Mouse (Mus musculus): ENCODE measurements around the gene Cers3. TPM values are rescaled to one million over a fixed set of nuclear protein-coding genes. Genes with fewer than 3 reads are reported as not detected.

Cers3 gene
- total and polyA plus RNA-seq, 3 experiments: 0.04 TPM; not detected in 2

GRCm38 (mm10) chr7:66810436-66810835 is 67.1 kb downstream of the Cers3 start:
- Histone ChIP-seq H3K9ac (ENCODE audit: control insufficient read depth, low read depth, low read length, poor library complexity, severe bottlenecking) (no peak overlapping the region), H3K9me3 (replicated peaks; ENCODE audit: insufficient read depth, low read length) (no peaks in the 10 kb centered on the region), H3K36me3 (ENCODE audit: control insufficient read depth in 1 of 2, insufficient read depth in 2 of 2, low read length in 2 of 2) (no peaks in the 10 kb centered on the region), H3K4me3 (ENCODE audit: control insufficient read depth in 1 of 2, insufficient read depth in 1 of 2, low read depth in 2 of 2, low read length in 2 of 2) (no peak overlapping the region), H3K27ac (ENCODE audit: control insufficient read depth, low read depth, low read length) (no peak overlapping the region), H3K4me1 (ENCODE audit: control insufficient read depth in 1 of 2, insufficient read depth in 2 of 2, low read length in 2 of 2) (no peaks in the 10 kb centered on the region), H3K27me3 (ENCODE audit: control insufficient read depth in 1 of 2, insufficient read depth in 2 of 2, low read length in 2 of 2) (no peaks in the 10 kb centered on the region), H3K79me2 (ENCODE audit: control insufficient read depth, insufficient read depth, low read length, poor library complexity) (no peaks in the 10 kb centered on the region)
- TF ChIP-seq MAX (IDR thresholded peaks at IDR 0.05; ENCODE audit: low read length): no peak
- TF ChIP-seq CHD2 (IDR thresholded peaks at IDR 0.05; ENCODE audit: low read length): no peak
- no peak for TF ChIP-seq TAL1 (IDR thresholded peaks at IDR 0.05; ENCODE audit: low read length)
- TF ChIP-seq USF1 (IDR thresholded peaks at IDR 0.05; ENCODE audit: low read depth, low read length): no peak
- TF ChIP-seq MXI1 (IDR thresholded peaks at IDR 0.05; ENCODE audit: low read depth, low read length): no peak
- no peak for TF ChIP-seq JUND (IDR thresholded peaks at IDR 0.05; ENCODE audit: low read depth, low read length)
- TF ChIP-seq RAD21 (IDR thresholded peaks at IDR 0.05; ENCODE audit: low read depth, low read length): no peak
- no peak for TF ChIP-seq MYC (IDR thresholded peaks at IDR 0.05; ENCODE audit: low read depth, low read length)
- DNase-seq (ENCODE audit: low read depth, low spot score): no peak

GRCm38 (mm10) chr7:66811294-66811693 is 68.0 kb downstream of the Cers3 start:
- Histone ChIP-seq H3K27ac (ENCODE audit: control insufficient read depth, low read depth, low read length) (no peak overlapping the region), H3K27me3 (ENCODE audit: control insufficient read depth in 1 of 2, insufficient read depth in 2 of 2, low read length in 2 of 2) (no peaks in the 10 kb centered on the region), H3K9ac (ENCODE audit: control insufficient read depth, low read depth, low read length, poor library complexity, severe bottlenecking) (no peak overlapping the region), H3K36me3 (ENCODE audit: control insufficient read depth in 1 of 2, insufficient read depth in 2 of 2, low read length in 2 of 2) (no peaks in the 10 kb centered on the region), H3K79me2 (ENCODE audit: control insufficient read depth, insufficient read depth, low read length, poor library complexity) (no peaks in the 10 kb centered on the region), H3K4me1 (ENCODE audit: control insufficient read depth in 1 of 2, insufficient read depth in 2 of 2, low read length in 2 of 2) (no peaks in the 10 kb centered on the region), H3K9me3 (replicated peaks; ENCODE audit: insufficient read depth, low read length) (no peaks in the 10 kb centered on the region), H3K4me3 (ENCODE audit: control insufficient read depth in 1 of 2, insufficient read depth in 1 of 2, low read depth in 2 of 2, low read length in 2 of 2) (no peak overlapping the region)
- TF ChIP-seq MAX (IDR thresholded peaks at IDR 0.05; ENCODE audit: low read length) (no peak), CHD2 (IDR thresholded peaks at IDR 0.05; ENCODE audit: low read length) (no peak), BHLHE40 (IDR thresholded peaks at IDR 0.05; ENCODE audit: borderline replicate concordance, low read depth, low read length) (no peak), ZMIZ1 (IDR thresholded peaks at IDR 0.05; ENCODE audit: low read depth, low read length) (no peak), POLR2AphosphoS2 (IDR thresholded peaks at IDR 0.05; ENCODE audit: low read length) (no peak), RAD21 (IDR thresholded peaks at IDR 0.05; ENCODE audit: low read depth, low read length) (no peak), E2F4 (IDR thresholded peaks at IDR 0.05; ENCODE audit: borderline replicate concordance, low read depth, low read length) (no peak), MXI1 (IDR thresholded peaks at IDR 0.05; ENCODE audit: low read depth, low read length) (no peak), USF2 (IDR thresholded peaks at IDR 0.05; ENCODE audit: borderline replicate concordance in 1 of 2, insufficient read depth in 1 of 2, low read depth in 1 of 2, low read length in 2 of 2) (no peak), KAT2A (conservative IDR thresholded peaks at IDR 0.05; ENCODE audit: low read depth, low read length) (no peak), UBTF (IDR thresholded peaks at IDR 0.05; ENCODE audit: borderline replicate concordance, insufficient read depth, low read depth, low read length) (no peak), TBP (IDR thresholded peaks at IDR 0.05; ENCODE audit: low read depth, low read length) (no peak), RCOR1 (IDR thresholded peaks at IDR 0.05; ENCODE audit: low read depth, low read length) (no peak), CTCF (IDR thresholded peaks at IDR 0.05 in 2 of 3, conservative IDR thresholded peaks at IDR 0.05 in 1 of 3; ENCODE audit: control insufficient read depth in 1 of 3, insufficient read depth in 1 of 3, low read depth in 2 of 3, low read length in 3 of 3, poor library complexity in 1 of 3, severe bottlenecking in 1 of 3) (no peak), NELFE (IDR thresholded peaks at IDR 0.05; ENCODE audit: low read depth, low read length) (no peak), ETS1 (IDR thresholded peaks at IDR 0.05; ENCODE audit: low read depth, low read length) (no peak), ZKSCAN1 (IDR thresholded peaks at IDR 0.05; ENCODE audit: low read depth, low read length) (no peak), GATA1 (IDR thresholded peaks at IDR 0.05; ENCODE audit: low read depth, low read length) (no peak)
- no peak for DNase-seq (ENCODE audit: low read depth, low spot score)

Data from MEL (cell line).